Mouse (Mus musculus) ovary, postnatal 14 days (tissue): ENCODE measurements at regions not wholly inside any gene's neighbourhood (a gene's known extent, or its start where the extent isn't known, plus 50 kb on each side); places are given as distances from the start of the nearest gene placed in this dataset.
"Not testable (repeated sequence)": the region's sequence is repeated elsewhere in the genome, so short reads cannot be mapped to it uniquely, and the experiment has no call there.

Experiments used
- DNase-seq: peaks from one replicate; pipeline ENCODE4 v3.0.0; 2022; ENCODE audit warnings: low spot score

DNA sequence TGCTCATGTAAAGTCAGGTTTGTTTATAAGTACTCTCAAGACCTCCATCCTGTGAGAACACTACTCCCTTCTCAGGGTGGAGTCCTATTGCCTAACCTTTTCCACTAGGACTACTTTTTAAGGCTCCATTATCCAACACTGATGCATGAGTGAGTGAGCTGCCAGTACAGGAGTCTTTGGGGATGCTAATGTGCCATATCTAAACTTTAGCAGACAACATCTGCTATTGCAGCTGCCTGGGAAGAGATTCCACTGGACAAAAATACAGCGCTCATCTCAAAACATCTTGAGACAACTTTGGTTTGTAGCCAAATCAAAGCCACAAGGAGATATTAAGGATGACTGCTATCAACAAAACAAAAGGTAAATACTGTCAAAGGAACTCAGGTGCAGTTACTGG lies 52.3 kb upstream of the Gm10985 start:
- DNase-seq, result no peak

DNA sequence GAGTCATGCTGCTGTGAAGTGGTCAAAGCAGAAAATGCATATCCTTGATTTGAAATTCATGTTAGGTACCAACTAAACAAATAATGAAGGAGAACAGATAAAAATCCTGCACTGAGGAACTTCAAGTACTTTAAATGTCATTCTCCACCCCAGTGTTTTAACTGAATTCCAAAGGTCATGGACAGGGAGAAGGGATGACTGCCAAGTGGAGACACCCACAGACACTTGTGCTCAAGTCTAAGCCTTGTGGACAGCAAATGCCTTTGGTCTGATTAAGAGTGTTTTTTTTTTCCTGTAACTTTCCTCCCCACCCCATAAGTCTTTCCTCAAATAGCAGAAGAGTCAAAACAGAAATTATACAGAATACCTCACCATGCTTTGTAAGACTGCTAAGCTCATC lies 55.2 kb upstream of the Gm10985 start:
- no peak for DNase-seq

DNA sequence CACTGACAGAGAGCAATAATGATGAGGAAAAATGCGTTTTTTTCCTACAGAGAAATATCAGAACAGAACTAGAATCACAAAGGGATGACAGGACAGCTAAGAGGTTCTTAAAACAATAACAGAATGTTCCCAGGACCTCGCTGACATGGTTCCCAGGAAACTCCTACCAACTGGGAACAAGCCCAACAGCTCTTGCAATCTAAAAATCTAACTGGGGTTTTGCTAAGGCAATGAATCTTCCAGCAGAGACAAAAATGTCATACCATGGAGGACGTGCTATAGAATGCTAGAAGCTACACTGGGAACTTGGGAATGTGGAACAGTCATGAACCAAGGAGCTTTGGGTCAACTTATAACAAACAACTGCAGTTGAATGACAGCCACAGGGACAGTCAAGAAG lies 59.7 kb upstream of the Gm10985 start:
- DNase-seq, result no peak

DNA sequence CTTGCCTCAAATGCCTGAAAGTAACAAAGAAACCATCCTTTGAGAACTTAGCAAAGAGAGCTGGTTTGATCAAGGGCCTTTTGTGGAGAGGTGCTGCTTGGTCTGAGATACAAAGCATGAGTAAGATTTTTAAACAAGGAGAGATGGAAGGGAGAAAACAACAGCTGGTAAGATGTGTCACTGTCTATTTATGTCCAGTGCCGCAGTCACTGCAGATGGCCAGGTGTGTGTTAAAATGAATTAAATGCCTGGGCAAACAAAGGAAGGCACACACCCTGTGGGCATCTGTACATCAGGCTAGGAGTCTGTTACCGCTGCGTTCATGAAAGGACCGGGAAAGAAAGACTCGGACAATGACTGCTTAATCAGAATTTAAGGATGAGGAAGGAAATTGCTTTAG lies 68.2 kb upstream of the Gm10985 start:
- no peak for DNase-seq

DNA sequence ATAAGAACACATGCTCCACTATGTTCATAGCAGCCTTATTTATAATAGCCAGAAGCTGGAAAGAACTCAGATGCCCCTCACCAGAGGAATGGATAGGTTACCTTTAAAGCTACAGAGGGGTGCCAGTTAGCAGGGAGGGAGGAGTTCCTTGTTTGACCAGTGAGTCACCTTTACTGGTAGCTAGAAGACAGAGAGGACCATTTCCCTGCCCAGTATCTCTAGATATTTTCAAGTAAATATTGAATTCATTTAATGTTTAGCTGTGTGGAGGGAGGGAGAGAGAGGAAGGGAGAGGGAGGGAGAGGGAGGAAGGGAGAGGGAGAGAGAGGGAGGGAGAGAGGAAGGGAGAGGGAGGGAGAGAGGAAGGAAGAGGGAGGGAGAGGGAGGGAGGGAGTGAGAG lies 77.3 kb upstream of the Gm10985 start:
- no peak for DNase-seq

DNA sequence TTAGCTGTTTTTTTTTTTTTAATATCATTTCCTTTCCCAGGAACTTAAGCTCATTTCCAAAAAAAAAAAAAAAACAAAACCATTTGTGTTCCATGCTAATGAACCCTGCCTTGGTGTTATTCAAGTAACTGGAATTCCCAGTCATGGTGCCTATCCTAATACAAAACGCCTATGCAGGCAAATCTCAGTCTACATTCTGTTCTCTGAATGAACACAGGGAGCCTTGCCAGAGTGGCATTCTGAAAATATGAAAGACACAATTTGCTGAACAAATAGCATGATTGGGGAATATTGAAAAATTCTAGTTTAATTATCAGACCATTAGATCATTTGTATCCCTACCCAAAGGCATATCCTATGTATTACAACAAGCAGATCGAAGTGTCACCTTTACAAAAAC lies 80.9 kb upstream of the Gm10985 start:
- no peak for DNase-seq

DNA sequence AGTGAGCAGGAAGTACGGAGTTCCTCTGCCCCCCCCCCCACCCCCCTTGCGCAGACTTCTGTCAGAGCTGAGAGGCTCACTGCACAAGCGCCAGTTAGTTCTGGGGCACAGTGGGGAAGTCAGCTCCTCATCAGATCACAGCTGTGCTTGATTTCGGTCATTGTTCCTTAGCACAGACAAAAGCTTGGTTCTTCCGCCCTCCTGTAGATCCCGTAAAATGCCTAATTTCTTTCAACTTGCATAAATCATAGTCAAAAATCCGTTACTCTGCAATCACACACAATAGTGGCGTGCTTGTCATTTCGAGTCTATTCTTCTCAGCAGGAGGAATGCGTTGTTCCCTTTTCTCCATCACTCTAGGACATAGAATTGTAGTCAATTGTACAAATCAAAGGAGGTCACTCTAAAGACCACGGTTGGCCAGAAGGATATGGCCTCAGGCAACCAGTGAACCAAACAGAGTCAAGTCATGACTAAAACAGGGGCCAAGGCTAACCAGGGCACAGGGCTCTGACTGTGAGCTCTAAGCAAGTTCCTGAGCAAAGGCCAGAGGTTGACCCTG lies 83.3 kb upstream of the Gm10985 start:
- DNase-seq, result no peak

DNA sequence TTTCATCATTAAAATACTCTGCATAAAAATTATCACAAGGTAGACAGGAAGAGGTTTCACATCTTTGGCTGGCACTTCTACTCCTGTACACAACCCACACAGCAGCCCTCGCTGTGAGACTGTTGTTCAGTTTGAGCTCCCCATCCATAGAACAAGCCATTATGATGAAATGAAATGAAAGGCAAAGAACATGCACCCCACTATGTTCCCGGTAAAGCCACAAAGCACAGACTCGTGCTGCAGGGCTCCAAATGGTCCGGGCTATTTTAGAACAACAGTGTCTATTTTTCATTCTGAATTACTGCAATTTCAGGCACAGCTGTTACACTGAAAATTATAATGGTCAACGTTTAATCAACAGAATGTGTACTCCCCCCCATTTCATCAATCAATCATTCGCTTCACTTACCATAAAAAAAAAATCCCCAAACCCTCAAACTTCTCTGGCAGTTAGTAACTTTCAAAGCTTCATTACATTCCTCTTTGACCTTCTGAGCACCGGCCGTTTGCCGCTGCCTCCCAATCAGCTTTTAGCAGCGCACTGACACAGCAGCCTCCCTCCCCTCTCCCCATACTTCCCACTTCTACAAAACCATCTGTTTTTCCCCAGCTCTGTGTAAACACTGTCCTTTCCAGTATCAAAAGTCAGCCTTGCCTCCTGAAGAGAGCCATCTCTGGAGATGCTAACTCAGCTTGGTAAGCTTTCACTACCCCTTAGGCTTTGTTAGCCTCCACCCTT lies 88.6 kb upstream of the Gm10985 start:
- no peak for DNase-seq

DNA sequence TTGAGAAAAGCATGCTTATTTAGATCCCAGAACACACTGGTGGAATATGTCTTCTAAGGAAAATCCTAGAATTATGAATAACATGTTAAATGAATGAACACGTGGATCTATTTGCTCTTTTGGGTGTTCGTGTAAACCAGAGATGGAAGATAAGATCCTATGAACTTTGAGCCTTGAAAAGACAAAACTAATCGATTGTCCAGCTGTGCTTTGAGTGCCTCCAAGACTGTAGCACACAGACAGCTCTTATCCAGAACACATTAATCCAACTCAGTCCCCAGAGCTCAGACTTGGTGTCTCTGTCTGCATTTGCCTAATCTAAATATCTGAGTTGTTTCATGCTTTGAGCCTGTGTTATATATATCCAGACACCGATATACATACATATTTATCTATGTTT lies 80.0 kb upstream of the Frem2 start:
- DNase-seq, result no peak

DNA sequence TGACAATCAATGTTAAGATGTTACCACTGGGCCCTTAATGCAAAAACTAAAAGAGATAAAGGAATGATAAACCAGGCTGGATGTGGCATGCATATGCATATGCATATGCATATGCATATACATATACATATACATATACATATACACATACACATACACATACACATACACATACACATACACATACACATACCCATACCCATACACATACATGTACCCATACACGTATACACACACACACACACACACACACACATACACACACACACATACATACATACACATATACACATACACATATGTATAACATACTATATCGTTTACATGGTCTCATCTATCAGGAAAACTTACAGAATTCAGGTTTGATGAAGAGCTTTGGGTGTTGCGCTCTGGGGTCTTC lies 78.5 kb upstream of the Frem2 start:
- not testable (repeated sequence) for DNase-seq

DNA sequence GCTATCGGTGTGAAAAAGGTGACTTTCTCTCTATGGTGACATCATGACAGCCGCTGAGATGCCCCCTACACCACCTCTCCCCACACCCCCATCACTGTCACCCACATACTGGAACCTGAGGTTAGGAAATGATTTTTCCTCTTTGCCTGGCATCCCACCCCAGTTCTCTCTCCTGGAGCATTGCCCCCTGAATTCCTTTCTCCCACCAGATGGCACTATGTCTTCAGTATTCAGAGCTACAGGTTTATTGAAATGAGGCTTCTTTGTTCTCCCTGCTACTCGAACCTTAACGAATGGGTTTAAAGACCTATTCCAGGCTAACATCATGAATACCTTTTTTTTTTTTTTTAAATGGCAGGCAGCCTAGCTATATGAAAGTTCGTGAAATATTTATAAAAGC lies 78.0 kb upstream of the Frem2 start:
- peak; percentile 23 for DNase-seq

DNA sequence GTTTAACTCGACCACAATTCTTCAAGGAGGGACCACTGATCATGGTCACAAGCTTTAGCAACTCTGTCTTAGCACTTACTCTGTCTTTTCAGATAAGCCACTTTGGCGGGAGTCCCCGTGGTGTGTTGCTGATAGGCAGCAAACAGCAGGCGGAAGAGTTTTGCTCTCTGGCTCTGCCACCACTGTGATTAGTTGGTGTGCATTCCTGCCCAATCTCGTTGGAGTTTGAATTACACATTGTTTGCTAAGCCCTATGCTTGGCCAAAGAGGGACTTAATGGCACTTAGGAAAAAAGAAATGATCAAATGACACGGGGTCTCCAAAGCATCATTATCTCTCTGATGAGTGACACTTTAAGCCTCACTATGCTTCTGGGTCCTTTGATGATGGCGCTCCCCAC lies 73.3 kb upstream of the Frem2 start:
- DNase-seq, result no peak

DNA sequence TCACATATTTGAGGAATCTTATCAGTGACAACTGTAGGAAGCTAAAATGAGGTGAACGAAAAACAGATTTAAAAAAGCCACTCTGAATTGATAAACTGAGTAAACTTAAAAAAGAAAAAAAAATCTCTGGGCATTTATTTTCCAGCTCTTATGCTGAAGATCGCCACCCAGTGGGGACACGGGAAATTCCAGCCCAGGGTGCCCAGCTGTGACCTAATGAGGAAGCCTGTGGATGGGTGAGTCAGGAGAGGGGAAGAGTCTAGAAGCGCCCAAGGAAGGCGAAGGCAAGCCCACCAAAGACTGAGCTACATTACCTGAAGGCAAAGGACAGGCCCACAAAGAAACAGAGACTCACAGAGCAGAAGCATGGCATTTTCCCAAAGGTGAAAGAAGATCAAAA lies 72.7 kb upstream of the Frem2 start:
- peak; percentile 24 for DNase-seq

DNA sequence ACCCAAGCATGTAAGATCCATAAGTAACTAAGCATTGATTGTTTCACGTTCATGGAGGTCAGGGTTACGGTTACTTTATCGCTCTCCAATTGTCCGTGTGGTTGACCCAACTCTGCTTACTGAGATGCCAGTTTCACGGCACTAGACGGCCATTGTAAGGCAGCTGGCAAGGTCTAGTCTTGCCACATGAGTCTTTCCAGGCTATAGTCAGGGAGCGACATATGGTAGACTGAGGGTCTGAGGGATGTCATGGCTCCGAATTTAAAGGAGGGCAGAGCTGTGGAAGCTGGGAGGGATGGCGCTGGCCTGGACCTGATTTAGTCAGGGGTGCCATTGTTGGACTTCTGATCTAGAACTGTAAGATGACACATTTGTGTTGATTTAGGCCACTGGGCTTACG lies 72.0 kb upstream of the Frem2 start:
- no peak for DNase-seq

DNA sequence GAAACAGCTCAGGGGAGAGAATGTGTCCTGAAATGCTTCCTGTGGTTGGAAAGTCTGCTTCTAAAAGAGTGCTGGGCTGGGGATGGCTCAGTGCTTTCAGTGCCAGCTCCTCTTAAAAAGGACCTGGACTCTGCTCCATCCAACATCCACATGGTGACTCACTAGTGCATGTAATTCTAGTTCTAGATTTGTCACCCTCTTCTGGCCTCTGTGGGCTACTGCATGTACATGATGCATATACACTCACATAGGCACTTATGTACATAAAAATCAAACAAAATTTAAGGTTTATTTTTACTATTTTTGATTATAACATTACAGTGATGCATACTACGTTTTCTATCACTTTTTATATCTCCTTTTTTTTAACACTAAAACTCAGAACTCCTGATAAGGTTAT lies 70.6 kb upstream of the Frem2 start:
- DNase-seq, result no peak

DNA sequence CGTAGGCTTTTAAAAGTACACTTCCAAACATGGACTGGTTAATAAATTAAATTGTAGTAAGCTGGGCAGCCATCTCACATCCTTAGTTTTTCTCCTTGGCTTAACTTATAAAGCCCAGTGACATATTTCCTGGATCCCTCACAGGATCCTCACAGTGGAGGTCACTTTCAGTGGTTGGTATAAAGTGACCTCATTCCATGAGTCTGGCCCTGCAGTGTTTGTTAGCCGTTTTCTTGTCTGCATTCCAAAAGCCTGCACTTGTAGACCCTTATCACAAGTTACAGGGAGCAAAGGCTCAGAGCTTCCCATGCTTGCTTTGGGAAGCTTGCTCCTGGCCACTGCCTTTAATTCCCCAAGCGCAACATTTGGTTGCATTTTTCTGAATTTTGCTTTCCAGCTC lies 49.9 kb upstream of the Frem2 start:
- DNase-seq, result no peak
